In the genomic region with DNA sequence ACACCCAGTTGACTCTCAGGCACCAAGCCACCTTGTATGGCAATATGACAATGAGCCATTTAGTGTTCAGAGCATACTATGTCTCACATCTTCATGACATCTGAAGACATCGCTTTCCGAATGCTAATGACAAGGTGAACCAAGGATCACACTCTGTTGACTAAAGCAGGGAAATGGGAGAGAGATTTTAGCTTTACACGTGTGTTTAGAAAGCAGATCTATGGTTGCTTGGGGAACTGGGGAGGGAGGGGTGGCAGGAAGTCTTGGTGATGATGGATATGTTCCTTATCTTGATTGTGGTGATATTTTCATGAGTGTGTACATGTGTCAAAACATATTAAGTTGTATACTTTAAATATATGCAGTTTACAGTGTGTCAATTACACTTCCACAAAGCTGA, we compare ENCODE assay signal across 15 mouse cellular contexts.
"Had no signal": no experiment of that assay in that cellular context is flagged by ENCODE, and none has a peak within 500 bp of the region (broad histone marks: within the 10 kb centered on the region; RNA-seq: fewer than 3 reads in every experiment).

No protein-coding gene starts in this region.

- H3K9me3 ChIP-seq: neural tube, embryonic 15.5 days; stomach, embryonic 15.5 days had no signal

- H3K36me3 ChIP-seq: neural tube, embryonic 15.5 days; stomach, embryonic 15.5 days had no signal

- H3K27ac ChIP-seq: neural tube, embryonic 15.5 days; stomach, embryonic 15.5 days; stomach, postnatal 0 days had no signal

- H3K27me3 ChIP-seq: stomach, embryonic 15.5 days had no signal

- H3K4me2 ChIP-seq: neural tube, embryonic 15.5 days; stomach, embryonic 15.5 days had no signal

- DNase-seq: retina, postnatal 1 day; right cerebral cortex, adult 18-20 months; right cerebral cortex, postnatal 14 days; right cerebral cortex, postnatal 25 days; right cerebral cortex, postnatal 4 days; spleen, adult 18-20 months; thymus, adult 18-20 months; thymus, adult 2 months; thymus, postnatal 14 days; thymus, postnatal 25 days; thymus, postnatal 36 days; thymus, postnatal 4 days had no signal

- H3K4me3 ChIP-seq: neural tube, embryonic 15.5 days; stomach, embryonic 15.5 days had no signal

- H3K9ac ChIP-seq: neural tube, embryonic 15.5 days; stomach, embryonic 15.5 days had no signal
